Mouse (Mus musculus) left cerebral cortex, adult 11 months (tissue): ENCODE results near the gene Chn2.

Experiments used
- DNase-seq: peaks from one replicate; pipeline ENCODE4 v3.0.0; 2022; ENCODE audit warnings: low spot score

Gene Chn2

DNA sequence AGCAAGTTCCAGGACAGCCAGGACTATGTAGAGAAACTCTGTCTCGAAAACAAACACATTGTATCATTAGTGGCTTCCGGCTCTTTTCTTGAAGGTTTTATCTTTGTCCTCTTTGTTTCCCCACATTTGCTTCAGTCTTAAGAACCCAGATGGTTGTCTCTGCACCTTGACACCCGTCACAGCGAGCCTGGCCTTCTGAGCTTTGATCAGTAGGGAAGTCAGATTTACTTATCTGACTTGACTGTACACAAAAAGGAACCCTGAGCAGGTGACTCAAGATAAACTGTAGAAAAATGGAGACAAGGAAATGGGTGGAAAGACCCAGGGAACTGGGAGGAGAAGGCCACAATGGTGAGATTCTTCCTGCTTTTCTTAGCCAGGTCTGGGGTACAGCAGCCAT, 79.5 kb downstream of the Chn2 start:
- no peak for DNase-seq

DNA sequence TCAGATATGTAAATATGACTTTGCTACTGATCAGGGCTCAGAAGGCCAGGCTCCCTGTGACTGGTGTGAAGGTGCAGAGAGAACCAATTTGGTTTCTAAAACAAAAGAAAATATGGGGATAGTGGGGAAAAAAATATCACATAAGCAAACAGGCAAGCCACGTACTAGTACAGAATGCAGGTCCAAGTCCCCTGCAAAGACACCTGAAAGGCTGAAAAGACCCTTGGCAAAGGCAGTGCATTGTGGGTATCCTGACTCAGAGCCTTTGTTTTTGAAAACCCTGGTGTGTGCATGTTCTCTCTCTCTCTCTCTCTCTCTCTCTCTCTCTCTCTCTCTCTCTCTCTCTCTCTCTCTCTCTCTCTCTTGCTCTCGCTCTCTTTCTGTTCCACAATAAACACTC, 80.1 kb downstream of the Chn2 start:
- DNase-seq, result no peak

DNA sequence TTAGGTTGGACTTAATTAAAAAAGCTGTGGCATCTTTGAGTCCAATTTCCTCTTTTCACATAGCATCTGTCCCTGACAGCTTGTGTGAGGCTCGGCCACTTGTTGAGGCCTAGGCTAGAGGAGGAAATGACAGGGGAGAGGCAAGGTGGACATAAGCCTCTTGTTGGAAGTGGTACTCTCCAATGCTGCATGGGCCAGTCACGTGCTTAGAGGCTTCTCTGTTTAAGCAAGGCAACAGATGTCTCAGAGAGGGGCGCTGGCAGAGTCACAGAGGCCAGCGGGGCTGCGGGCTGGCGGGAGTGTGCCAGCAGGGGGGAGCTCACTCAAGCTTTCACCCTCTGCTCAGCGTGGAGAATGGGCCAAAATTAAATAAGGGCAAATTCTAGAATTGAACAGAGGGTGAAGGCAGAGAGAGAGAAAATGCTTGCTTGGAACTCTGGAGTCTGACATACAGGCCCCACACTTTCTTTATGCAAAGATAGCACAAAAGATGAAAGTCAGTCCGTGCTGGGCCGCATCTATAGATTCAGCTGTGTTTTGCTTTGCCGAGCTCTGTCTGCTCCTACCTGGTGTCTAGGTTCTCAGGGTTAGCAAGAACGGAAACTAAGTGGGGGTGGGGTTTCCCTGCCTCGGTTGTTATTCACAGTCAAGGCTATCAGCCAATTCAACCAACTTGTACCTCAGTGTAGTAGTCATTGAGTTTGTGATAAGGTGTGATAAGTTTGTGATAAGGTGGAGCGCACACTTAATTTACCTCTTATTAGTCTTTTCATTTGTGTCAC, 80.7 kb downstream of the Chn2 start:
- no peak for DNase-seq

DNA sequence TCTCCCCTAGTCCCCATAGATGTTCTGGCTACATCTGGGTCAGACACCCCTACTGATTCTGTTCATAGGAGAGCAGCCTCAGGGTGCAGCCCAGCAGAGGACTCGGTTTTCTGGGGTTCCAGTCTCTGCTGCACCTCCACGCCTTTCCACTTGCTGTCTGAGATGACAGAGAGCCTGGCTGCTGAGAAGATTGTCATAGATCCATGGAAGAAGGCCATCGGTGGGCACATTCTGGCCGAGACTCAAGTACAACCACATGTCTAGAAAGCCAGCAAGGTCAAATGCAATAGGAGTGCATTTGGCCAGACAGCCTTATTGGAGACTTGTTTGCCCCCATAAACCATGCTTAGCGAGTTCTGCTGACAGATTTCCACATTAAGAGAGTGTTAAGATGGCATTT, 81.5 kb downstream of the Chn2 start:
- DNase-seq, result no peak

DNA sequence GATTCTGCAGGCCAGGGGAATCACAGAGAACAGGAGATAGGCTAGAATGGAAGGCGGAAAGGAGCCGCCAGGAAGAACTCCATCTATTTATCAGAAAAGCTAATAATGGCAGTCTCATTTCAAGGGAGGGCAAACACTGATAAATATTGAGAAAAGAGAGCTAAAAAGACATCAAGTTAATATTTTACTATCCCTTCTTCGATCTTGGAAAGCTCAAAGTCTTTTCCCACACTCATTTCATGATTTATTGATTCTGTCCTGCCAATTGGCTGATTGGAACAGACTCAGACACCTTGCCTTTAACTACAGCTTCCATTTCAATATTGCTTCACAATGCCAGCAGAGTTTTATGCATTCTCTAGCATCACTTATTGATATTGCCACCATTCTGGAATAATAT, 85.2 kb downstream of the Chn2 start:
- DNase-seq, result no peak

DNA sequence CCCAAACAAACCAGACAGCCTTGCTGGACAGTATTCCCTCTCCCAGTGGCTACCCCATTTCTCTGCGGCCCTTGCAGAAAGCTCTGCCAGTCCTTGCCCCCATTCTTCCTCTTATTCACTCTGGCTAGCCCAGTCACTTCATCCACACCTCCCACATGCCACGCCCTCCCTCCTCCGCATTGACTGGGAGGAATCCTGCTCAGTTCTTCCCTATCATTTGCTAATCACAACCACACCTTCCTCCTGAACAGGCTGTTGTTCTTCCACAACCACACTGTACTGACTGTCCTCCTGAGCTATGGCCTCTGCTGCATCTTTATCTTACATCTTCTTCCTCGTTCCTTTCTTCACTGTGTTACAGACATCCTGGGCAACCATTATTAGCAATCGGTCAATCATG, 86.2 kb downstream of the Chn2 start:
- no peak for DNase-seq

DNA sequence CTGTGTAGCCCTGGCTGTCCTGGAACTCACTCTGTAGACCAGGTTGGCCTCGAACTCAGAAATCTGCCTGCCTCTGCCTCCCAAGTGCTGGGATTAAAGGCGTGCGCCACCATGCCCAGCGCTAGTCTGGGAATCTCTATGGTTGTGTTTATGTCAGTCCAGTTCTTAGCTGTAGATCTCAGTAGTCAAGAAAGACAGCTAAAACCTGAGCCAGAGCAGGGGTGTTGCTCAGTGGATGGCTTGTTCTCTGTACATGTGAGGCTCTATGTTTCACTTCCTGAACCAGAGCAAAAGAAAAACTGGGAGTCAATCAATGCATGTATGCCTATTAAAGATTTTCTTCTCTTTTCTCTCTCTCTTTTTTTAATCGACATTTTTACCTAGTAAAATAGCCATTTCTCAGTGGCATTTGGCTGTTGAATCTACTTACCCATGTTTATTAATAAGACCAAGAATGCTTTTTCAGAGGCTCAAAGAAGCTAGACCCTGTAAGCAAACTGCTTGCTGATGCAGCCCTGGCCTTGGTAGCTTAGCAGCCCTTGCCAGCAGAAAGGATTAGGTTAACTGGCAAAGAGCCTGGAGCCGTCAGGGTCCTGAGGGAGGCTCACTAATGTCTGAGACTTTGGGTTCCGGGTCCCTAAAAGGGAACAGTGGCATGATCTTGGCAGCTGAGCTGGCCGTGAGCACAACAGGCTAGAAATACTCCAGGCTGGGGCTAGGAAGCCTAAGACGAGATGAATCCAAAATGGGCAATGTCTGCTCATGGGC, 87.1 kb downstream of the Chn2 start:
- no peak for DNase-seq

DNA sequence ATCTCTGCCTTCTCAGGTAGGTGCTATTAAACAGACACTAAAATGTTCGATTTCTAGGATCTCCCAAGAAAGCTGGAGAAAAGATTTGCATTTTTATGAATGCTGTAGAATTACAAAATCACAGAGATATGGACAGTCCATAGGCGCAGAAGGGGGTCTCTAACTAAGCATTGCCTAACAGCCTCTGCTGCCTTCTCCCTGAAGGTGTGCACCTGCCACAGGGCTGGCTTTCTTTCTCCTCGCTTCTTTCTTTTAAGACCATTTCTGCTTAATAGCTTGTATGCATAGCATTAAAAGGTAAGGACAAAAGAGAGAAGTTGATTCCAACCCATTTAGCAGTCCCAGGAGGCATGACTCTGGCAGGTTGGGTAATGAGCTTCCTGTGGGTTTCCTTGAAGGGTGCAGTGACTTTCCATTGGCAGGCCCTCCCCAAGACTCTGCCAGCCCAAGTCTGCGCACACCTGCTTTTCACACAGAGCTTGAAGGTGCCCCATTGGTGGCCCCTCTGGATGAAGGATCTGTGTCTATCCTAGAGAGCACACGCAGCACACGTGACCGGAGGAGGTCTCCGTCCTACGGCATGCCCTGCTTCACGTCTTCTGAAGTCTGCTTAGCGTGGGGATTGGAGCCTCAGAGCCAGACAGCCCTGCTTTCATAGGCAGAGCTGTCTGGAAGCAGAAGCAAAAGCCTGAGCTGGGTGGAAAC, 87.8 kb downstream of the Chn2 start:
- no peak for DNase-seq

DNA sequence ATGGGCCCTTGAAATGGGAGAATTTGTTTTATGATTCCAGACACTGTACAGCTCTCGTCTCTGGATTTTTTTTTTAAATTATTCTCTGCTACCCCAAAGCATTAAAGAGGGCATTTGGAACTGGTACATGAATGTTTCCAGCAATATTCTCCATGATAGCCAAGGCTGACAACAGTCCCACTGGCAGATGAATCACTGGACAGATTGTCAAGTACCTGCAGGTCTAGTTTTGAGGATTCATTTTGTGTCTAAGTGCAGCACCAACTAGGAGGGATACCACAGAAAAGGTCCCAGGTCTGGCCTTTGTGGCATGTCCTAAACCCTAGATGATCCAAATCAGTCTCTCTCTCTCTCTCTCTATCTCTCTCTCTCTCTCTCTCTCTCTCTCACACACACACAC, 89.3 kb downstream of the Chn2 start:
- DNase-seq, result no peak

DNA sequence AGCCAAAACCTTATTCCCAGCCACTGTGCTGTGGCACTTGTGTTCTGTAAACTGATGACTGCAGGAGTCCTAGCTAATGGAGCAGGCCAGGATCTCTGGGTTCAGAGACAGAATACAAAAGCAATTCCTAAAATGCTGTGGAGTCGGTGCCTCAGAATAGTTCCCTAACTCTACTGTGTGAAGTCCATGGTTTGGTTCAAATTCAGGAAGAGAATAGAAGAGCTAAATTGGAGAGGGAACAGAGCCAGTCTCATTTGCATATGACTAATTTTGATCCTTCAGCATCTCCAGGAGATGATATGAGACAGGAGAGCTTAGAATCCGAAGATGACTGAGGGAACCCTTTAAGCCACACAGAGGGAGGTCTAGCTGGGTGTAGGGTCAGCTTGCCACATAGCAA, 90.2 kb downstream of the Chn2 start:
- DNase-seq, result no peak

DNA sequence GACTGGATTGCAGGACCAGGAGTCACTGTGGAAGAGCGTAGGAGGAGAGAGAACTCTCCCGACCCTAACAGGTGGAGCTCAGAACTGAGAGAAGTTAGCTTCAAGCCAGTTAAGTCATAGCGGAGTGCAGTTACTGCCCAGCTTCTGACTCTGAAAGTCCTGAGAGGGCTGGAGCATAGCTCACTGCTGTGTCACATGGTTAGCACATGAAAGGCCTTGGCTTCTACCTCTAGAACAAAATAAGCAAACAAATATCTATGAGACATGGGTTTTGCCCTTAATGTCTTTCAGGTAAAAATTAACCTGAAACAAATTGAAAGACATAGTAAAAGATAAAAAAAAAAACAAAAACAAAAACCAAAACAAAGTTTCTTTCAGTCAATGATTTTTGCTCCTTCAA, 91.5 kb downstream of the Chn2 start:
- DNase-seq, result no peak

DNA sequence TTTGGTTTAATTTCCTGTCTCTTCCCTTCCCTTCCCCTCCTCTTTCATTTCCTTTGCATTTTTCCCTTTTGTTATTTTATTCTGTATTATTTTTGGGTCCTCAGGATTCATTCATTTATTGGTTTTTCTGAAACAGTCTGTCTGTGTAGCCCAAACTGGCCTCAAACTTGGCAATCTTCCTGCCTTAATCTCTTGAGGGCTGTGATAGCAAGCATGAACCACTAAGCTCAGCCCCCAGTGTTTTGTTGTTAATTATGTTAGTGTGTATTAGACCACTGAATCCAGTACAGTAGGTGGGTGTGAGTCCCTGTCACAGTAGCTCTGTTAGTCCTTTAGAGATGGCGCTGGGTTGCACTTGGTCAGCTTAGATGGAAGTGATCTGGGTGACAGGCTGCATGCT, 93.2 kb downstream of the Chn2 start:
- no peak for DNase-seq

DNA sequence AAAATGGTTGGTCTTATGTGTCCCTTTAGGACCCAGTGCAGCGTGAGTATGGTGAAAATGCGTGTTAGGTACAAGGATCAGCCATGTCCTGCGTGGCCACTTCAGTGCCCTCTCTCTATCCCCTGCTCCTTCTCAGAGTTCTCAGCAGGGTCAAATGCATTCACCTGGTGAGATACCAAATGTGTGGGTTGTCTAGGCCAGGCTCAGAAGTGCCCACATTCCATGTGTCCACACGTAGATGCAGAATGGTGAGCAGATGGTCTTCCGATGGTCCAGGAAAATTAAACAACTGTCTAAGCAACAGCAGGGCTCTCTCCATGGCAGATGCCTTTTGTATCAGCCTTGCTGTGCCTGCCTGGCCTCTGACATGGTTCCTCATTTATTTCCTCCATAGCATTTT, 93.9 kb downstream of the Chn2 start:
- DNase-seq, result no peak

DNA sequence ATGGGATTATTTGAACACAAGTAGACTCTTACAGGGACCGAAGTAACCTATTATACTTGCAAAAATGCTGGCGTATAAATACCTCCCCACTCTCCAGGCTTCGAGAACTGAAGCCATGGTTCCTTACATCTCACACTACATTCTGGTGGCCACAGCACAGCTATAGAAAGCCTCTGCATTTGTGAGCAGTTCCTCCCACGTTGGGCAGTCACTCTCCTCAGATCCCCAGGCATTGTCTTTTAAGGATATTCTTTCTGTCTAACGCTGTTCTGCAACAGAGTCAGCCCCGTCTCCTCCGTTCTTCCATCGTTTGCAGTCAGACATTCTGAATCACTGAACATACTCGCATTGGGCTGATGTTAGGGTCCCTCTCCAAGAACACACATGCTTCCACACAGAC, 98.8 kb downstream of the Chn2 start:
- DNase-seq, result no peak

DNA sequence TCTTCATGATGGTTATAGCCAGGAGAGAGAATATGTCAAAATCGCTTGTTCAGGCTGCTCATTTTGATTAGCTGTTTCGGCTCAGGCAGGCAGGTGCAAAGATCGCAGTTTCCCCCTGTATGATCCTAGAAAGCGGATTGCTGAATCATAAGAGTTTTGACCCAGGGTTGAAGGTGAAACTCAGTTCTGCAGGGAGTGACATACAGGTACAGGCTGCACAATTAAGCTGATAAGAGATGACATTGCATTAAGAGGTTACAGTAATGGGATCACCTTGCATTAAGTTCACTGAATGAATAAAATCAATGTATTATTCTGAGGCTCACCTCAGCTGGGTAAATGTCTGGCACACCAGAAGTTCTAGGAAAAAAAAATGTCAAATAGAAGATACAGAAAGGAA, 101.1 kb downstream of the Chn2 start:
- no peak for DNase-seq

DNA sequence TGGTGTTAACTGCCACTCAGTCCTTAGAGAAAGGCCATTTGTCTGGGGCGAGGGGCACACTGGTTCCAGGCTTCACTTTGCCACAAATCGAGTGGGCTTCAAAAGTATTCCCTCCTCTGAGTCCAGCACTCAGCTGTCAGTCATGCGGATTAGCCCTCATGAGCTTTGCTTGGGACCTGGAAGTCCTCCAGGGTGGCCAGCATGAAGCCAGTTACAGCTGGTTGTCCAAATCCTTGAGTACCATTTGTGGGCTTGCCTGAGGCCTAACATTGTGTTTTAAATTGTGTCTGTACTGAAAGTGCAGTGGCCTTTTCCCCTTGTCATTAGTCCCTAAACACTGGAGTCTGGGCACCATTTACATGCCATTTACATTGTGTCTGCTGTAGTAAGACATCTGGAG, 101.8 kb downstream of the Chn2 start:
- DNase-seq, result no peak

DNA sequence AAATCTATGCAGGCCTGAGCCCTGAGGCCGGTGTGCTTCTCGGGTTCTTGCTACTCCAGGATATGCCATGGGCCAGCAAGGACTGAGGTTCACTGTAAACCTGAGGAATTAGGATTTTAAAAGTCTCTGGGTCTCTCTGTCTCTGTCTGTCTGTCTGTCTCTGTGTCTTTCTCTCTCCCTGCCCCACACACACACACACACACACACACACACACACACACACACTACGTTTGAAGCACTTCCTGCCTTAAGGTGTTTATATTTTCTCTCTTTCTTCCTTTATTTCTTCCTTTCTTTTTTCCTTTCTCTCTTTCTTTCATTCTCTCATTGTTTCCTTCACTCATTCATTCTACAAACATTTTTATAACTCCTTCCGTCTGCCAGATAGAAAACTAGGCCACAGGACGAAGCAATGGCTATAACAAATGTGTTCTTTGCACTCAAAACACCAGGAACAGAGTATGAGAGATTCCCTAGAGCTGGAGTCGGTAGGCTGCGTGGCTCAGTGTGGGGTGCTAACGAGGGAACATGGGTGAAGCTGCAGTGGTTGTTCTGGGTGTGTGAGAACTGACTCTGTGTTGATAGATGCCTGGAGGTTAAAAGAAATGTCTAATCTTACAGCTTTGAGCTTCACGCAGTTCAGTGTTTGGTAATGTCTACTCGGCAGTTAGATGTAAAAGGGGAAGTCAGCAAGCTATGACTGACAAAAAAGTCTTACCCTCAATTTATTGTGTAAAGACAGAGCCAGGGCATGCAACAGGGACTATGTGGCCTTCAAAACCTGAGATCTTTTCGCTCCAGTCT, 103.7 kb downstream of the Chn2 start:
- DNase-seq, result no peak

DNA sequence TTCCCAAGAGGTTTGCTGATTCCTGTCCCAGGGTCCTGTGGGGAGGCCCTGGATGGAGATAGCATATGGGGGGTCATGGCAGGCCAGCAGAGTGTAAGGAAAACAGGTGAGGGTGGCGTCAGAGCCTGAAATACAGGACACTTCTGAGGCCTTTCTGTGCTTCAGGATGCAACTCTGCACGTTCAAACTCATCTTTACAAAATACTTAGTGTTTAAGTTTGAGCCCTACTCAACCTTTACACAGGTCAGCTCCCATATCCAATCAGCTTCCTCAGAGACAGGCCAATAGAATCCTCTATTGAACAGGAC, 104.3 kb downstream of the Chn2 start:
- DNase-seq, result no peak

DNA sequence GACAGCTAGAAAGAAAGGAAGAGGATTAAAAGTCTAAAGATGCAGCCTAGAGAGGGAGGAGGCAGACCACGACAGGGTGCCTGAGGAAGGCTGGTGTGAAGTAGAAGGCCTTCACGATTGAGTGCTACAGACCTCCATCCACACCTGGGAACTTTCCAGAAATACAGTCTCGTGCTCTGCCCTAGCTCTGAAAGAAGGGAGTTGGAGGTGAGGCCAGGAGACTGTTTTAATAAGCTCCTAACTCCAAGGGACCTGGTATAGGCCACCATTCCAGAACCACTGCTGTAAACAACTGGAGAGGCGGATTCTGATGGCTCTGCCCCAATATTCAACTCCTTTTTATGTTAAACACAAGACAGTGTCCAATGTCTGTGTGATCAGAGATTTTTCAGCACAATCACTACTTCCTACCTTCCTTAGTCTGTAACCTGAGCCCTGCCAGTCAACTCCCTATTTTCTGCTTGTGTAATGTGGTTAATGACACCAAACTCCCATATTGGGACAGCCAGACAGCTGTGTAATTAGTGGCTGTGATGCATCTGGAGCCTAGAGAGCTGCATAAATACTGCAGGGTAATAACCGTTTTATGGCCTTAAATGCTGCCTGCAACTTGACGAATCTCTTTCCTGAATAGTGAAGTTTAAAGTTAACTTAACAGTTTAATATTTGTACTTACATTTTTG, 109.6 kb downstream of the Chn2 start:
- DNase-seq, result no peak

DNA sequence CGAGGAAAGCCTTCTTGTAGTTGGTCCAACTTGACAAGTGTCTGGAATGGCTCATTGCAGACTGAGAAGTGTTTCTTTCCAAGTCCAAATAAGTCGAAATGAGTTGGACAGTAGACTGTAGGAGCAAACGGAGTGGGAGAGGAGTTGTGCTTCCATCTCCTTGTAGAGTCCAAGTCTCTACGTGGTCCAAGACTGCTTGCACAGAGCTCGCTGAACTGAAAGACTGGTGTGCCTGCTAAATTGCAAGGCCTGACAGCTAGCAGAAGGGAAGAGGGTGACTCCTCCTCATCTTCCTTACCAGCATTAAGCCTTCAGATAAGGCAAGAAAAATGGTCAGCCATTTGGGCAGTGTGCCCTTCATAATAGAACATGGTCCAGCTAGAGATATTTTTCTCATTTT, 111.5 kb downstream of the Chn2 start:
- DNase-seq, result no peak

DNA sequence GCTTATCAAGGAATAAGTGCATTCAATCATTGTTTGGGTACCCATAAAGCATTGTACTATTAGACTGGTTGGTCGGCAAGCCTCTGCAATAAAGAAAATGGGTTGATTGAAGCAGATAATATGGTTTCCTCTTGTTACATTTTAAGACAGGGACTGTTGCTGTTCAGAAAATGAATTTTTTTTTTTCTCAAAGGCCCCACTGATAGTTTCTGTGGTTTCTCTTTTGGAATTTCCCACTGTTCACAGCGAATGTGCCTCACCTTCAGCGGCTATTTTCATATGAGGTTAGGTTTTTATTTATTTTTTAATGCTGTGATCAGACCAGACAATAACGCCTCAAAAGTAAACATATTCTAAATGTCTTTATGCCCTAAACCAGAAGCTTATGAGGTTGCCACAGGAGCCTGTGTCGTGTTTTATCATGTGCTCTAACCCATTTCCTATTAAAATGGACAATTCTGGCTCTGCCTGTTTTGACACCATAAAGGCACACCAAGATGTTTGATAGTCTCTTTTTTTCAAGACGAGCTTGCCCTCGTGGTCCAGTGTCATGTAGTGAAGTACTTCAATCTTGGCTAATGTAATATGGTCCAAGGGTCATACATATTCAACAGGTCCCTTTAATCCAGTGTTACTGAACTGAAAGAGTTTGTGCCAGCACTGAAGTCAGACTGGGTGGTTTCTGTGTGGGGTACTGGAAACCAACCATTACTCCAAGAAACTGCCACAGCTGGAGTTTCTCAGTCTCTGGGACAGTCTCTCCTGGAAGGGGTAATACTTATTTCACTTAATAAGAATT, 112.3 kb downstream of the Chn2 start:
- no peak for DNase-seq
